Mouse (Mus musculus) ES-E14 (cell line): ENCODE measurements at regions not wholly inside any gene's neighbourhood (a gene's known extent, or its start where the extent isn't known, plus 50 kb on each side); places are given as distances from the start of the nearest gene placed in this dataset.

Source experiments
- CHD2 ChIP-seq: IDR thresholded peaks from 2 replicates; pipeline ENCODE4 v1.6.1; 2014; ENCODE audit warnings: mild to moderate bottlenecking, low read depth, low read length, inconsistent platforms
- ZC3H11A ChIP-seq: IDR thresholded peaks from 2 replicates; pipeline ENCODE4 v1.6.1; 2012; ENCODE audit warnings: low read depth, mild to moderate bottlenecking, inconsistent platforms, low read length, borderline replicate concordance
- ZNF384 ChIP-seq: IDR thresholded peaks from 2 replicates; pipeline ENCODE4 v1.6.1; 2012; ENCODE audit warnings: low read depth, low read length, inconsistent platforms

- TF ChIP-seq CHD2 = no peak
- TF ChIP-seq ZC3H11A = no peak
- TF ChIP-seq ZNF384 = no peak
These were observed 612.9 kb downstream of the Anxa1 start for GRCm38 (mm10) chr19:19777891-19778290.
